Mouse (Mus musculus) G1E (cell line): ENCODE data around the gene Hoxa3.

Experiments used
- CTCF ChIP-seq: IDR thresholded peaks from 2 replicates; pipeline ENCODE4 v1.5.1; 2012; ENCODE audit warnings: low read depth, low read length, inconsistent platforms, mixed read lengths
- GATA1 ChIP-seq: IDR thresholded peaks from 2 replicates; pipeline ENCODE4 v1.6.1; 2012; ENCODE audit warnings: borderline replicate concordance, low read length, inconsistent platforms, mixed read lengths
- GATA2 ChIP-seq: IDR thresholded peaks from 2 replicates; pipeline ENCODE4 v1.6.1; 2012; ENCODE audit warnings: low read depth, low read length, inconsistent platforms, borderline replicate concordance
- POLR2AphosphoS5 ChIP-seq: IDR thresholded peaks from 2 replicates; pipeline ENCODE4 v1.6.1; 2012; ENCODE audit warnings: low read depth, low read length, inconsistent platforms; ENCODE audit not compliant: insufficient replicate concordance
- TAL1 ChIP-seq: conservative IDR thresholded peaks from 2 replicates; pipeline ENCODE4 v1.6.1; 2012; ENCODE audit warnings: low read depth, low read length, inconsistent platforms, mixed read lengths

DNA sequence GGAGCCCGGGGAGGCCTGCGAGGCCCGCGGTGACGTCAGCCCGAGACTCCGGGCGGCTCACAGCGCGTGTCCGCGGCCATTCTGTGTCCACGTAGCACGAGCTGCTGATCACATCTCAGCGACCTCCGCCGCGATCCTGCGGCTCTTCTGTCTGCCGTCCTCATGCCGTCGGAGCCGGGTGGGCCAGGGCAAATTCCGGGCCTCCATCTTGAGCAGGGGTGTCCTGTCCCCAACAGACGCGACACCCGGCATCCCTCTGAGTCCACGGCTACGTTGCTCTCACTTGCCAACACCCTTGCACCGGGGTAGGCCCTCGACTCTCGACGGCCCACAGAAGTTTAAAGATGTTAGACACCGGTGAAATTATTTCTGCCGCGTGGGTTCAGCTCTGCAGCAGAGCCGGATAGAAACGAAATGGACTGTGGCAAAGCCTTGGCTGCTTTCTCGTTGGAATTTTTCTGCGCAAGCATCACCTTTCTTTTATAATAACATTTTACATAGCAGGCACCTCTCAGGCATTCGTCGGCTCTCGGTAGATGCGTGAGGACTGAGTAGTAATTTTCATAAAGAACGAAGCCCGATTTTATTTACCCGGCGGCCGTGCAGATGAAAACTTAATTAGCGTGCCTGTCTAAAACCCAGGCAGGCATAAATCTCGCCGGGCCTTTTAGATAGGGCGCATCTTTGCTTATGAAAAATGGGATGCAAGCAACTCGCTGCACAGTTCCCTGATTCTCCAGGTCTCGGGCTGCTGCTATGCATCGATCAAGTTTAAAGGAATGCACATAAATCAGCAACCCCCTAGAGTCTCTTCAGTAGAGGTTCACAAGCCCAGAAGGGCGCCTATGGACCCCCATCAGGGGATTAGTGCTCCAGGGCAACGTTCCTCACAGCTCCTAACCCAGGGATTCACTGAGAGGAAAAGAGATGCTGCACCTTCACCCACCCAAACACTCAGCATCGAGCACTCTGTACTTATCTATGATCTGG is 40.7 kb upstream of the Hoxa3 start:
- TF ChIP-seq CTCF (no peak), POLR2AphosphoS5 (no peak), GATA1 (no peak), GATA2 (no peak), TAL1 (no peak)
